Comparison of ENCODE assay signal across 10 mouse cellular contexts in the genomic region with DNA sequence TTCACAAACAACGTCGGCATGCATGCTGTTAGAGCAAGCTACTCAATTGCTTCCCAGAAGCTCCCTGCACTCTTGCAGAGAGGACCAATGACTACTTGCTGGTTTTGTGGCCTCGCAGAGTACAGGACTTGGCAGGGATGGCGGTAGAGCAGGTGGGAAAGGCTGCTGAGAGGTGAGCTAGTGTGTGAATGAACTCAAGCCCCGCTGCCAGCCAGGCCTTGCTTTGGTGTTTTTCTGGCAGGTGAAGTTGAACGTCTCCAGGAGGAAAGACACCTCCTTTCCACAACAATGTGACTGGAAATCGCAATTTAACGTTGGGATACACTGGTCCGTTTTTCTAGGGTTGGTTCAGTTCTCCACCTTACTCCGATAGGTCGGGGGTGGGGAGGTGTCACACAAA. TPM values are rescaled to one million over a fixed set of nuclear protein-coding genes. Genes with fewer than 3 reads are reported as not detected.
DNase-seq lines count a peak whose midpoint lies in the region; ATAC-seq lines count a peak whose summit lies in the region.
"Had no signal": no experiment of that assay in that cellular context is flagged by ENCODE, and none has a peak within 500 bp of the region (broad histone marks: within the 10 kb centered on the region; RNA-seq: fewer than 3 reads in every experiment).

No protein-coding gene starts in this region.

- DNase-seq in lung, adult 18-20 months, result no peak
- no peak for DNase-seq in layer of hippocampus, adult 8-10 months (ENCODE audit: low spot score in 2 of 2)
- DNase-seq in frontal cortex, postnatal 36 days (ENCODE audit: low spot score in 2 of 2), result no peak
- DNase-seq: kidney, adult 8-10 months had no signal

- peaks cover 4% of the 10 kb centered on the region; the same call in 1 of the 2 replicates for H3K4me1 ChIP-seq in lung, embryonic 16.5 days (replicated peaks; ENCODE audit: control insufficient read depth, insufficient read depth, low read length)
- peaks cover 5% of the 10 kb centered on the region; the same call in 1 of the 2 replicates for H3K4me1 ChIP-seq in embryonic facial prominence, embryonic 12.5 days
- peaks cover 6% of the 10 kb centered on the region; the same call in 1 of the 2 replicates for H3K4me1 ChIP-seq in intestine, embryonic 16.5 days (ENCODE audit: control insufficient read depth, insufficient read depth, low read length)
- peaks cover 6% of the 10 kb centered on the region; the same call in 1 of the 2 replicates for H3K4me1 ChIP-seq in stomach, embryonic 16.5 days (ENCODE audit: control insufficient read depth, insufficient read depth, low read length)

- H3K9me3 ChIP-seq in lung, embryonic 16.5 days (ENCODE audit: control insufficient read depth, low read length), result no peaks in the 10 kb centered on the region
- H3K9me3 ChIP-seq in embryonic facial prominence, embryonic 12.5 days, result no peaks in the 10 kb centered on the region
- no peaks in the 10 kb centered on the region for H3K9me3 ChIP-seq in intestine, embryonic 16.5 days (ENCODE audit: control insufficient read depth, low read length)
- H3K9me3 ChIP-seq in stomach, embryonic 16.5 days (replicated peaks; ENCODE audit: control insufficient read depth, low read length), result no peaks in the 10 kb centered on the region

- no peaks in the 10 kb centered on the region for H3K36me3 ChIP-seq in lung, embryonic 16.5 days (ENCODE audit: control insufficient read depth, insufficient read depth, low read length)
- H3K36me3 ChIP-seq in embryonic facial prominence, embryonic 12.5 days, result no peaks in the 10 kb centered on the region
- no peaks in the 10 kb centered on the region for H3K36me3 ChIP-seq in intestine, embryonic 16.5 days (ENCODE audit: control insufficient read depth, insufficient read depth, low read length)
- H3K36me3 ChIP-seq in stomach, embryonic 16.5 days (ENCODE audit: control insufficient read depth, insufficient read depth, low read length), result no peaks in the 10 kb centered on the region
- H3K36me3 ChIP-seq: G1E had no signal

- WGBS in lung, embryonic 16.5 days, result 2% methylated on average over 11 of the region's 11 CpGs
- 5% methylated on average over 11 of the region's 11 CpGs for WGBS in embryonic facial prominence, embryonic 12.5 days
- WGBS in intestine, embryonic 16.5 days, result 14% methylated on average over 11 of the region's 11 CpGs
- 8% methylated on average over 11 of the region's 11 CpGs for WGBS in stomach, embryonic 16.5 days

- no peak overlapping the region for H3K9ac ChIP-seq in lung, embryonic 16.5 days (ENCODE audit: low read length)
- no peak overlapping the region for H3K9ac ChIP-seq in embryonic facial prominence, embryonic 12.5 days
- no peak overlapping the region for H3K9ac ChIP-seq in intestine, embryonic 16.5 days (ENCODE audit: low read depth, low read length)
- H3K9ac ChIP-seq in stomach, embryonic 16.5 days (ENCODE audit: low read length), result no peak overlapping the region

- no peak for ATAC-seq in lung, embryonic 16.5 days (ENCODE audit: low read depth)
- ATAC-seq in embryonic facial prominence, embryonic 12.5 days (ENCODE audit: insufficient number of reproducible peaks, insufficient read depth, low FRiP score, low TSS enrichment), result no peak
- ATAC-seq in intestine, embryonic 16.5 days, result 0 out of 2 replicates have a peak, but pooled peaks have one; percentile 6
- no peak for ATAC-seq in stomach, embryonic 16.5 days (ENCODE audit: insufficient read depth, low FRiP score)

- peak overlapping the region; percentile 45 for H3K4me3 ChIP-seq in lung, embryonic 16.5 days (ENCODE audit: low read length)
- H3K4me3 ChIP-seq in embryonic facial prominence, embryonic 12.5 days, result peak overlapping the region; percentile 45
- H3K4me3 ChIP-seq in intestine, embryonic 16.5 days (ENCODE audit: low read length), result peak overlapping the region; percentile 56; the same call in 1 of the 2 replicates
- no peak overlapping the region for H3K4me3 ChIP-seq in stomach, embryonic 16.5 days (replicated peaks; ENCODE audit: low read length)

- no peak overlapping the region for H3K4me2 ChIP-seq in lung, embryonic 16.5 days (ENCODE audit: low read depth, low read length)
- H3K4me2 ChIP-seq in embryonic facial prominence, embryonic 12.5 days (replicated peaks), result peak overlapping the region; percentile 94
- H3K4me2 ChIP-seq in intestine, embryonic 16.5 days (ENCODE audit: low read depth, low read length), result peak overlapping the region; percentile 96; the same call in 1 of the 2 replicates
- H3K4me2 ChIP-seq in stomach, embryonic 16.5 days (ENCODE audit: low read depth, low read length), result peak overlapping the region; percentile 73

- H3K27me3 ChIP-seq in lung, embryonic 16.5 days (ENCODE audit: control insufficient read depth, insufficient read depth, low read depth, low read length), result peaks cover 28% of the 10 kb centered on the region
- H3K27me3 ChIP-seq in embryonic facial prominence, embryonic 12.5 days, result peaks cover 47% of the 10 kb centered on the region
- peaks cover 7% of the 10 kb centered on the region; the same call in 1 of the 2 replicates for H3K27me3 ChIP-seq in intestine, embryonic 16.5 days (replicated peaks; ENCODE audit: control insufficient read depth, insufficient read depth, low read length)
- H3K27me3 ChIP-seq in stomach, embryonic 16.5 days (ENCODE audit: control insufficient read depth, insufficient read depth, low read length), result peaks cover 23% of the 10 kb centered on the region

- no peak overlapping the region for H3K27ac ChIP-seq in lung, embryonic 16.5 days (ENCODE audit: low read length)
- H3K27ac ChIP-seq in embryonic facial prominence, embryonic 12.5 days, result no peak overlapping the region
- no peak overlapping the region for H3K27ac ChIP-seq in intestine, embryonic 16.5 days (ENCODE audit: low read length)
- no peak overlapping the region for H3K27ac ChIP-seq in stomach, embryonic 16.5 days (ENCODE audit: low read length)

RNA-seq across cellular contexts. Expression of gene Minar1, which starts 1.2 kb away (rescaled TPM):
- 0.08 TPM in 1 of 2 replicates, not detected in the other for polyA plus RNA-seq in lung, embryonic 16.5 days (2015; fragmentation: Nextera tagmentation; extraction: Ambion mirVana)
- 0.06 and 0.19 TPM in 2 replicates for polyA plus RNA-seq in embryonic facial prominence, embryonic 12.5 days (2016; fragmentation: Nextera tagmentation; extraction: Ambion mirVana)
- 0.31 and 0.39 TPM in 2 replicates for polyA plus RNA-seq in intestine, embryonic 16.5 days (2015; fragmentation: Nextera tagmentation; extraction: Ambion mirVana)
- polyA plus RNA-seq in stomach, embryonic 16.5 days (2015; fragmentation: Nextera tagmentation; extraction: Ambion mirVana), result 0.06 TPM in 1 of 2 replicates, not detected in the other
- total RNA-seq in layer of hippocampus, adult 8-10 months (2022), result 1 to 10 TPM; 4.4 to 4.8 (median 4.5) TPM
- total RNA-seq: common myeloid progenitor, adult 5-6 weeks had no signal
- polyA plus RNA-seq: G1E had no signal
